Mouse (Mus musculus): ENCODE measurements at regions not wholly inside any gene's neighbourhood (a gene's known extent, or its start where the extent isn't known, plus 50 kb on each side); places are given as distances from the start of the nearest gene placed in this dataset.
"Not testable (repeated sequence)": the region's sequence is repeated elsewhere in the genome, so short reads cannot be mapped to it uniquely, and the experiment has no call there.

DNA sequence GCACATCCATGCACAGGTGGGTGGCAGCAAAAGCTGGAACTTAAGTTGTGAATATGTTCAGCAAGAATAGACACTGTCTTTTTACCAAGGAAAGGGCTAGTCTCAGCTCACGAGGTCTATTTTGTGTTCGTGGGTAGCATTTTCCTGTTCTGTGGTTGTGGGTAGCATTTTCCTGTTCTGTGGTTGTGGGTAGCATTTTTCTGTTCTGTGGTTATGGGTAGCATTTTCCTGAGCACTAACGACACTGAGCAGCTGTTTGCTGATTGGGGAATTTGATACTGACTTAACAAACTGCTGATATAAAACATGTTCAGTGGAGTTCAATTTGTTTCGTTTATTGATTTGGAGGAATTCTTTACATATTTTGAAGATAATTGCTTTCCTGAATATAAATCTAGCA lies 837.8 kb upstream of the Vwc2 start:
- no peaks in the 10 kb centered on the region for H3K36me3 ChIP-seq (ENCODE audit: control insufficient read depth, insufficient read depth, low read length)
- no peak for ATAC-seq (ENCODE audit: low read depth)
- WGBS, result 54% methylated on average over 4 of the region's 4 CpGs
- H3K9me3 ChIP-seq (ENCODE audit: control insufficient read depth, low read length), result no peaks in the 10 kb centered on the region
- no peak overlapping the region for H3K27ac ChIP-seq (replicated peaks; ENCODE audit: low read depth, low read length)
- H3K27me3 ChIP-seq (replicated peaks; ENCODE audit: control insufficient read depth, insufficient read depth, low read length), result no peaks in the 10 kb centered on the region
- no peaks in the 10 kb centered on the region for H3K4me1 ChIP-seq (ENCODE audit: control insufficient read depth, insufficient read depth, low read length)
- no peak overlapping the region for H3K4me3 ChIP-seq (ENCODE audit: low read depth, low read length)
- DNase-seq (ENCODE audit: low spot score), result no peak
- no peak overlapping the region for H3K4me2 ChIP-seq (ENCODE audit: low read depth, low read length)
- H3K9ac ChIP-seq (ENCODE audit: low read depth, low read length), result no peak overlapping the region

DNA sequence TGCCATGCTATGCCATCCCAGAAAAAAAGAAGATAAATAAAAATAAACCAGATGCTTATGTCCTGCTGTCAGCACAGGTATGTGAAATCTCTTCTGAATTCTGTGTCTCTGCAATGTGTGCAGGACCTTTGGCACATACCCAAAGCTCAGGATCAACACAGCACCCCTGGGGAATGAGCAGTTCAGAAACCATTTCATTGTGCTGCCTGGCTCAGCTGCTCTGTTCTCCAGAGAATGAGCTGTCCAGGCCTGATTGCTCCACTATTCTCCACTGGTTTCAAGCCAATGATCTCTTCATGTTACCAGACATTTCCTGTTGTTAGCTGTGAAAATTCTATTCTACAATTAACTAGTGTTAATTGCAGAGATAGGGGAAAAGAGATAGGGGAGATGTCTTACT lies 830.5 kb upstream of the Vwc2 start:
- DNase-seq (ENCODE audit: low spot score) (no peak), ATAC-seq (ENCODE audit: low read depth) (no peak)
- no peak overlapping the region for H3K4me2 ChIP-seq (ENCODE audit: low read depth, low read length)
- no peak overlapping the region for H3K4me3 ChIP-seq (ENCODE audit: low read depth, low read length)
- no peak overlapping the region for H3K9ac ChIP-seq (ENCODE audit: low read depth, low read length)
- H3K36me3 ChIP-seq (ENCODE audit: control insufficient read depth, insufficient read depth, low read length), result no peaks in the 10 kb centered on the region
- no peaks in the 10 kb centered on the region for H3K9me3 ChIP-seq (ENCODE audit: control insufficient read depth, low read length)
- no peak overlapping the region for H3K27ac ChIP-seq (replicated peaks; ENCODE audit: low read depth, low read length)
- no peaks in the 10 kb centered on the region for H3K4me1 ChIP-seq (ENCODE audit: control insufficient read depth, insufficient read depth, low read length)
- no peaks in the 10 kb centered on the region for H3K27me3 ChIP-seq (replicated peaks; ENCODE audit: control insufficient read depth, insufficient read depth, low read length)

DNA sequence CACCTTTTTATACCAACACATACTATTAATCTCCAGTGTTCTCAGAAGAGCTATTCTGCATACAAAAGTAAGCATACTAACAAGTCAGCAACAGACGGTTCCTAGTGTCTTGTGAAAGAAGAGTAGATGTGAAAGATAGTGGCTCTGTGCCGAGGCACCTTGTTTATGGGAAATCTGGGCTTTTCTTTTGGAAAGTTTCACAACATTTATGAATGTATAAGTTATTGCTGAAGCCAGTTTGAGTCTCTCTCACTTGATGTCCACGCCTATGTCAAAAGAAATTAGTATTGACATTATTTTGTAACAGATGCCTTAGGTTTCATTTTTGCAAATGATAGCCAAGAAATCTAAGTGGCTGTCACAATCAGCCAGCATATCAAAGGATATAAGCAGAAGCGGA lies 822.0 kb upstream of the Vwc2 start:
- Histone ChIP-seq H3K36me3 (ENCODE audit: control insufficient read depth, insufficient read depth, low read length) (no peaks in the 10 kb centered on the region), H3K4me2 (ENCODE audit: low read depth, low read length) (no peak overlapping the region), H3K27me3 (replicated peaks; ENCODE audit: control insufficient read depth, insufficient read depth, low read length) (no peaks in the 10 kb centered on the region), H3K9me3 (ENCODE audit: control insufficient read depth, low read length) (no peaks in the 10 kb centered on the region), H3K9ac (ENCODE audit: low read depth, low read length) (no peak overlapping the region), H3K4me3 (ENCODE audit: low read depth, low read length) (no peak overlapping the region), H3K27ac (replicated peaks; ENCODE audit: low read depth, low read length) (no peak overlapping the region), H3K4me1 (ENCODE audit: control insufficient read depth, insufficient read depth, low read length) (no peaks in the 10 kb centered on the region)
- WGBS, result 81% methylated on average over 4 of the region's 4 CpGs
- no peak for DNase-seq (ENCODE audit: low spot score)
- ATAC-seq (ENCODE audit: low read depth), result no peak

DNA sequence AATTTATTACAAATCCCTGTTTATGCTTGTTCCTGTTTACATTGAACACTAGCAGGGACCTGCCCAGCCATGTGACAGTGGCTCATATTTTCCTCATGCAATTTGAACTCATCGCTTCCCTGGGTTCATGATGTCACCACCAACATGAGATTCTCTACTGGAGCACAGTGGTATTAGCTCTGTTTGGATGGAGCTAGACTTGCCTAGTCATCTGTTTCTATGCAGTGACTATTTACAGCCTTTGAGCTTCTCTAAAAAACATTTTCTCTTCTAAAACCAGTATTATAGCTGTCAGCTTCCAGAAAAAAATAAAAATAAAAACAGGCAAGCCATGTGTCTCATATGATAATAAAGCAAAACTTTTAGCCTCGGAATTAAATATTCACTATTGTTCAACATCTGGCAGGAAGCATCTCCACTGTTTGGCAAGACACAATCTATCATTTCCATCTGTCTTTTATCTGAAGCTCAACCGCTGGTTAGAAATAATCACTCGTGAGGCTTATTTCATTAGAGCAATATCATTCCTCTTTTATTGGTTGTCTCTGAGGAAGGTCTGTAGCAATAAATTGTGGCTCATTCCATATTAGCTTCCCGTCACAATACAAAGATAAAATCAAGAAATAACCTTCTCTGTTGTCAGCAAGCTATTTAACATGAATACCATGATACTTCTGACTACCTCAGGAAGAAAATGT lies 804.9 kb upstream of the Vwc2 start:
- DNase-seq (ENCODE audit: low spot score) (peak; percentile 5), ATAC-seq (ENCODE audit: low read depth) (no peak)
- Histone ChIP-seq H3K9me3 (ENCODE audit: control insufficient read depth, low read length) (no peaks in the 10 kb centered on the region), H3K4me2 (ENCODE audit: low read depth, low read length) (no peak overlapping the region), H3K4me3 (ENCODE audit: low read depth, low read length) (no peak overlapping the region), H3K27me3 (replicated peaks; ENCODE audit: control insufficient read depth, insufficient read depth, low read length) (no peaks in the 10 kb centered on the region), H3K4me1 (ENCODE audit: control insufficient read depth, insufficient read depth, low read length) (no peaks in the 10 kb centered on the region), H3K27ac (replicated peaks; ENCODE audit: low read depth, low read length) (no peak overlapping the region), H3K36me3 (ENCODE audit: control insufficient read depth, insufficient read depth, low read length) (no peaks in the 10 kb centered on the region), H3K9ac (ENCODE audit: low read depth, low read length) (no peak overlapping the region)
- 56% methylated on average over 5 of the region's 5 CpGs for WGBS

DNA sequence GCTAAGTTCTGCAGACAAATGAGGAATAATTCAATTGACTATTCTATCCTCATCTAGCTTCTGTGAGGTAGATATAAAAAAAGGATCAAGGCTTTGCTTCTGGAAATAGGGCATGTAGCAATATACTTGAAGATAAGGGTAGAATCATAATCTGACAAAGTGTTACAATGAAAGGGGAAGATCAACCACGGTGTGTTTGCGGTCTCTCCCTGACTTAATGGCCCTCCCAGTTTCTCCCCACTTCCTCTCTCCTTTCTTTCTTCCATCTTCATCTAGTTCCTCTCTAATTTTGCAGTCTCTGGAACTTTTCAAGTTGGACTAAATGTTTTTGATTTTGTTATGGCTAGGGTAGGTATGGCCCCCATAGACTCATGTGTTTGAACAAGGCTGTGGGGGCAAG lies 796.6 kb upstream of the Vwc2 start:
- ATAC-seq (ENCODE audit: low read depth) (no peak), DNase-seq (ENCODE audit: low spot score) (no peak)
- no peaks in the 10 kb centered on the region for H3K36me3 ChIP-seq (ENCODE audit: control insufficient read depth, insufficient read depth, low read length)
- WGBS, result 93% methylated on average over 2 of the region's 2 CpGs
- H3K4me2 ChIP-seq (ENCODE audit: low read depth, low read length), result no peak overlapping the region
- H3K9me3 ChIP-seq (ENCODE audit: control insufficient read depth, low read length), result no peaks in the 10 kb centered on the region
- H3K9ac ChIP-seq (ENCODE audit: low read depth, low read length), result no peak overlapping the region
- H3K27ac ChIP-seq (replicated peaks; ENCODE audit: low read depth, low read length), result no peak overlapping the region
- H3K27me3 ChIP-seq (replicated peaks; ENCODE audit: control insufficient read depth, insufficient read depth, low read length), result no peaks in the 10 kb centered on the region
- H3K4me3 ChIP-seq (ENCODE audit: low read depth, low read length), result no peak overlapping the region
- no peaks in the 10 kb centered on the region for H3K4me1 ChIP-seq (ENCODE audit: control insufficient read depth, insufficient read depth, low read length)

DNA sequence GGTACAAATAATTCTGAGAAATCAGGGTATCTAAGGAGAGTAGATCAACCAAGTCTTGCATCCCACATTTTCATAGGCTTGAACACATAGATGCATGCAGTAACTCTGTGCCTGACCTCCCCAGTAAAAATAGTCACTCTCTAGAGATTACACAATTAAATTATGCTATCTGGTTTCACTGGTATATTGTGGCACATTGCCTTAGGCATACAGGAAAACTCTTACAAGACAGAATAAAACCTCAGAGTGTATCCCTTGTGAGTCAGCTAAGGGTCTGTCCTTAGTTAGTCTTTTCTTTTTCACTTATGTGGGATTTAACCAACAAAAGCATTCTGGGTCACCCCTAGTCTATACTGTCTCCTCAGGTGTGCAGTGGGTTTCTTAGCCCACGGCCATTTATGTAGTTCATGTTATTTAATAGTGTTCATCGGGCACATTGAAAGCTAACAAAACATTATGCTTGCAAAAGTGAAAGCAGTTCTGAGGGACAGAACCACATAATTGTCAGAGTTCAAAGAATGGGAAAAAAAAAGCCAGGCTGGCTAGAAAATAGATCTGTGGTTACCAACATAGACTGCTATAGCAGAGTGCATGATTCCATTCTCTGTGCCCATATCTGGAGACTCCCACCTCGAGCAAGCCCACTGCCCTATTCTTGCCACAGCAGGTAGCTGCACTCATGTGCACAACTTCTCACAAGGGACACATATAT lies 795.8 kb upstream of the Vwc2 start:
- Histone ChIP-seq H3K9me3 (ENCODE audit: control insufficient read depth, low read length) (no peaks in the 10 kb centered on the region), H3K27ac (replicated peaks; ENCODE audit: low read depth, low read length) (no peak overlapping the region), H3K36me3 (ENCODE audit: control insufficient read depth, insufficient read depth, low read length) (no peaks in the 10 kb centered on the region), H3K4me3 (ENCODE audit: low read depth, low read length) (no peak overlapping the region), H3K9ac (ENCODE audit: low read depth, low read length) (no peak overlapping the region), H3K27me3 (replicated peaks; ENCODE audit: control insufficient read depth, insufficient read depth, low read length) (no peaks in the 10 kb centered on the region), H3K4me1 (ENCODE audit: control insufficient read depth, insufficient read depth, low read length) (no peaks in the 10 kb centered on the region), H3K4me2 (ENCODE audit: low read depth, low read length) (no peak overlapping the region)
- WGBS, result 57% methylated on average over 3 of the region's 3 CpGs
- ATAC-seq (ENCODE audit: low read depth), result no peak
- DNase-seq (ENCODE audit: low spot score), result no peak

DNA sequence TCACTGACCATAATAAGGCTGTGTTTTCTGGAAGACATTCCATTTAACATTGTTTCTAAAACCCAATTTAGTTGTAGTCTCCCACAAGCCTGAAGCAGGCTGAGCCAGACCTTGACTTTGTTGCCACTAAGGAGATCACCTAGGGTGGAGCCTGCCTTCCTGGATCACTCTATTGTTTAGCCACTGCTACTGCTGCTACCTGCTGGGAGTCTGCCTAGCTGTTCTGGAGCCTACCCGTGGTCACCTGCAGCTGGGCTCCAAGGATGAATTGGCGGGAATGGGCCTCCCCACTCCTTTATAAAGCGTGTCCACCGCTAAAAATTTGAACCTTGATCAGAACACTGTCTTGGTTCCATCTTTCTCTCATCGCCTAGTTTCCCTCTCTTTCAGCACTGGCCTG lies 783.8 kb upstream of the Vwc2 start:
- ATAC-seq (ENCODE audit: low read depth); H3K4me2 ChIP-seq (ENCODE audit: low read depth, low read length); DNase-seq (ENCODE audit: low spot score); H3K27me3 ChIP-seq (replicated peaks; ENCODE audit: control insufficient read depth, insufficient read depth, low read length); H3K27ac ChIP-seq (replicated peaks; ENCODE audit: low read depth, low read length); H3K9ac ChIP-seq (ENCODE audit: low read depth, low read length); H3K4me1 ChIP-seq (ENCODE audit: control insufficient read depth, insufficient read depth, low read length); H3K4me3 ChIP-seq (ENCODE audit: low read depth, low read length); H3K36me3 ChIP-seq (ENCODE audit: control insufficient read depth, insufficient read depth, low read length); H3K9me3 ChIP-seq (ENCODE audit: control insufficient read depth, low read length): not testable (repeated sequence)
- WGBS, result 40% methylated on average over 5 of the region's 5 CpGs

DNA sequence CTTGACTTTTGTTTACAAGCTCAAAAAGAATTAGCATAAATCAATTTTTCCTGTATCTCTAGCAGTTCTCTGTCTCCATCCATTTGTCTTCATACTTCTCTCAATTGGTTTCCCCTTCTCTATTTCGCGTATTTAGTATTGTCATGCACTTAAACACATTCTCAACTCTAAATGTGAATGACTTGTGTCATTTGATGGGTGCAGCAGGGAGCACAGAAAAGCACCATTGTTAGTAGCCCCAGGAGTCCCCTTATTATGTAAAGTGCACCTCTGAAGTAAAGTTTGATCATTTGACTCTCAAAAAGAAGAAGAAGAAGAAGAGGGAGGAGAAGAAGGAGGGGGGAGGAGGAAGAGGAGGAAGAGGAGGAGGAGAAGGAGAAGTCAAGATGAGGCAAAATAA lies 776.2 kb upstream of the Vwc2 start:
- Histone ChIP-seq H3K27me3 (replicated peaks; ENCODE audit: control insufficient read depth, insufficient read depth, low read length) (no peaks in the 10 kb centered on the region), H3K9me3 (ENCODE audit: control insufficient read depth, low read length) (no peaks in the 10 kb centered on the region), H3K4me2 (ENCODE audit: low read depth, low read length) (no peak overlapping the region), H3K27ac (replicated peaks; ENCODE audit: low read depth, low read length) (no peak overlapping the region), H3K4me1 (ENCODE audit: control insufficient read depth, insufficient read depth, low read length) (no peaks in the 10 kb centered on the region), H3K9ac (ENCODE audit: low read depth, low read length) (no peak overlapping the region), H3K4me3 (ENCODE audit: low read depth, low read length) (no peak overlapping the region), H3K36me3 (ENCODE audit: control insufficient read depth, insufficient read depth, low read length) (no peaks in the 10 kb centered on the region)
- WGBS, result 29% methylated on average over 2 of the region's 2 CpGs
- DNase-seq (ENCODE audit: low spot score) (no peak), ATAC-seq (ENCODE audit: low read depth) (no peak)

DNA sequence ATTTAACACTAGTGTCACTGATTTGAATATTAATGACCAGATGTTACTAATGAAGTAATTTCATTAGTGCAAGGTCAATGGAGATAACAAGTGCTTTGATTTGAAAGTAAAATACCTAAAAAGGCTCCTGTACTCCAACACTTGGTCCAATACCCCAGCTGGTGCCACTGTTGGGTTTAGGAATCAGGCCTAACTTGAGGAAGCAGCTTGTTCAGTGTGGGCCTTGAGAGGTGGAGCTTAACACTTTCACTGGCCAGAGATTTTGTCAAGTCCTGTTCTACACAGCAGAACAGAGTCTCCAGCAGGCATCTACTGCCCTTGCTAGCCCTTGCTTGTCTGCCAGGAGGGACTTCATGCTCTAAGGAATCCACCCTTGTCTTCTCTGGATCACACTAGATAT lies 741.7 kb upstream of the Vwc2 start:
- Histone ChIP-seq H3K27ac (replicated peaks; ENCODE audit: low read depth, low read length) (no peak overlapping the region), H3K36me3 (ENCODE audit: control insufficient read depth, insufficient read depth, low read length) (no peaks in the 10 kb centered on the region), H3K27me3 (replicated peaks; ENCODE audit: control insufficient read depth, insufficient read depth, low read length) (no peaks in the 10 kb centered on the region), H3K4me2 (ENCODE audit: low read depth, low read length) (no peak overlapping the region), H3K4me3 (ENCODE audit: low read depth, low read length) (no peak overlapping the region), H3K9me3 (ENCODE audit: control insufficient read depth, low read length) (no peaks in the 10 kb centered on the region), H3K9ac (ENCODE audit: low read depth, low read length) (no peak overlapping the region), H3K4me1 (ENCODE audit: control insufficient read depth, insufficient read depth, low read length) (no peaks in the 10 kb centered on the region)
- no peak for DNase-seq (ENCODE audit: low spot score)
- no peak for ATAC-seq (ENCODE audit: low read depth)
